Mouse (Mus musculus): ENCODE data around the gene Fhit.

DNA sequence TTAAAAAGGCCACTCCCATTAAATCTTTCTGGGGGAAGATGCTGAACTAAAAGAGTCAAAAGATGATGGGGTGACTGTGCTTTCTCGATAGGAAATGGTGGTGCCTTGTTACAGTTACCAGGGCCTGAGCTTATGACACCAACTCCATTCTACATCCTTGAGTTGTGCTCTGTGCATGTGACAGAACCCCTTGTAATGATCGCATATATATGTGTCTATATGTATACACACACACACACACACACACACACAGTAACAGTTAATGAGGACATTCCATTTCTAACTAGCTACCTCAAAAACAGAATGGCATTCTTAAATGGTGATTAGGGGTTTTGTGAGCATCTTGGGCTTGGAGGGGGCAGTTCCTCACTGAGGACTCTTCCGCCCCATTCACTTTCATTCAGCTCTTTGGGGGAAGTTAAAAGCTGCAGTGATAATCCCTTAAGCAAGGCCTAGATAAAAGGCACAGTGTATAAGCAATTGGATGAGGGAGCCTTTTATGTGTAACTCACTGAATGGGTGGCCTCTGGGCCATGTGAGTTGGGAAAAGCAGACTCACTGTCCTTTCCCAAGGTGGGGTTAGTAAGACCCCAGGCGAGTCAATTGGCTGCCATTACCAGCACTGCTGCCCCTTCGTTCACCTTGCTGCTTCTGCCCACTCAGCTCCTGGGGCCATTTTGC lies 449.9 kb downstream of the Fhit start:
- TF ChIP-seq POLR2A (IDR thresholded peaks at IDR 0.05; ENCODE audit: borderline replicate concordance, extremely low read depth, low read depth, low read length) (no peak), CTCF (IDR thresholded peaks at IDR 0.05; ENCODE audit: insufficient read depth, low read length) (no peak)
